In genomic region chr7:91943224-91943623, GRCm38 (mm10) we compare ENCODE assay signal across 29 mouse cellular contexts.
"Had no signal": no experiment of that assay in that cellular context is flagged by ENCODE, and none has a peak within 500 bp of the region (broad histone marks: within the 10 kb centered on the region; RNA-seq: fewer than 3 reads in every experiment).

No protein-coding gene starts in this region.

- H3K4me3 ChIP-seq: embryonic facial prominence, embryonic 10.5 days; embryonic facial prominence, embryonic 12.5 days; embryonic facial prominence, embryonic 13.5 days; embryonic facial prominence, embryonic 15.5 days; erythroblast, embryonic 14.5 days; forebrain, embryonic 10.5 days; forebrain, embryonic 12.5 days; forebrain, embryonic 13.5 days; forebrain, embryonic 15.5 days; gastrocnemius, adult 2 months; heart, adult 2 months had no signal

- H3K27ac ChIP-seq: embryonic facial prominence, embryonic 10.5 days; embryonic facial prominence, embryonic 12.5 days; embryonic facial prominence, embryonic 13.5 days; embryonic facial prominence, embryonic 15.5 days; forebrain, embryonic 10.5 days; forebrain, embryonic 12.5 days; forebrain, embryonic 13.5 days; forebrain, embryonic 15.5 days; gastrocnemius, adult 2 months; heart, adult 2 months had no signal

- ATAC-seq: forebrain, embryonic 13.5 days; forebrain, embryonic 14.5 days; forebrain, embryonic 15.5 days; forebrain, embryonic 16.5 days; forebrain, postnatal 0 days had no signal

- DNase-seq: cerebellum, adult 2 months; cerebellum, adult 8-10 months; cerebellum, adult 9-10 months; cerebellum, adult 9-11 months; cerebellum, postnatal 10 days; cerebellum, postnatal 14 days; cerebellum, postnatal 25 days; cerebellum, postnatal 36 days; embryo, embryonic 11 days; forebrain, postnatal 0 days; gastrocnemius, adult 2 months; gastrocnemius, postnatal 10 days; gastrocnemius, postnatal 14 days; gastrocnemius, postnatal 25 days; gastrocnemius, postnatal 36 days; heart, adult 11 months; heart, adult 18-20 months; heart, adult 2 months had no signal
